Mouse (Mus musculus) midbrain, embryonic 14.5 days (tissue): ENCODE data around the gene Wdr89. TPM values are rescaled to one million over a fixed set of nuclear protein-coding genes. Genes with fewer than 3 reads are reported as not detected.

Experiments used
- ATAC-seq: fragments of 200-750 bp; cut with Nextera tagmentation; 2 replicates; pipeline ENCODE4 v1.8.0; 2017; ENCODE audit warnings: moderate number of reproducible peaks, moderate library complexity; ENCODE audit not compliant: low FRiP score, low TSS enrichment
- DNase-seq: peaks from one replicate; pipeline ENCODE4 v3.0.0-alpha.2; 2015
- H3K27ac ChIP-seq: fragments of 300-500 bp; sonication (generic); replicated peaks from 2 replicates; pipeline ENCODE4 v1.5.1; 2014; ENCODE audit warnings: mild to moderate bottlenecking, low read depth, low read length, moderate library complexity
- H3K27me3 ChIP-seq: fragments of 300-500 bp; sonication (generic); 2 replicates; pipeline ENCODE4 v1.6.1; 2014; ENCODE audit warnings: low read length, control low read depth, mixed read lengths; ENCODE audit not compliant: control insufficient read depth, insufficient read depth
- H3K36me3 ChIP-seq: fragments of 300-500 bp; sonication (generic); 2 replicates; pipeline ENCODE4 v1.6.1; 2014; ENCODE audit warnings: low read length, control low read depth; ENCODE audit not compliant: control insufficient read depth, insufficient read depth
- H3K4me1 ChIP-seq: fragments of 300-500 bp; sonication (generic); 2 replicates; pipeline ENCODE4 v1.6.1; 2014; ENCODE audit warnings: mild to moderate bottlenecking, antibody characterized with exemption, low read length, control low read depth; ENCODE audit not compliant: control insufficient read depth, insufficient read depth
- H3K4me2 ChIP-seq: fragments of 300-500 bp; sonication (generic); 2 replicates; pipeline ENCODE4 v1.6.1; 2014; ENCODE audit warnings: mild to moderate bottlenecking, low read length, moderate library complexity
- H3K4me3 ChIP-seq: fragments of 300-500 bp; sonication (generic); replicated peaks from 2 replicates; pipeline ENCODE4 v1.5.1; 2014; ENCODE audit warnings: low read depth, low read length
- H3K9ac ChIP-seq: fragments of 300-500 bp; sonication (generic); replicated peaks from 2 replicates; pipeline ENCODE4 v1.6.1; 2014; ENCODE audit warnings: mild to moderate bottlenecking, low read length, moderate library complexity
- H3K9me3 ChIP-seq: fragments of 300-500 bp; sonication (generic); 2 replicates; pipeline ENCODE4 v1.6.1; 2016; ENCODE audit warnings: low read length, control low read depth, mixed read lengths; ENCODE audit not compliant: control insufficient read depth
- WGBS: fragments of 180-500 bp; shearing (Covaris S2); extraction: QIAGEN DNeasy Blood & Tissue Kit; methylation state at CpG from one replicate; pipeline ENCODE4 v1.1.7; 2014; 5-methylcytosine and 5-hydroxymethylcytosine counted together
- polyA plus RNA-seq: library from polyadenylated mRNA; unstranded; fragments of >200 nt; fragmentation: Nextera tagmentation; extraction: Ambion mirVana; gene quantifications from 2 replicates; pipeline ENCODE4 v1.2.1, GENCODE M21; 2014

Gene Wdr89
- polyA plus RNA-seq, 1 experiment from 2014 or later = 6.2 TPM

DNA sequence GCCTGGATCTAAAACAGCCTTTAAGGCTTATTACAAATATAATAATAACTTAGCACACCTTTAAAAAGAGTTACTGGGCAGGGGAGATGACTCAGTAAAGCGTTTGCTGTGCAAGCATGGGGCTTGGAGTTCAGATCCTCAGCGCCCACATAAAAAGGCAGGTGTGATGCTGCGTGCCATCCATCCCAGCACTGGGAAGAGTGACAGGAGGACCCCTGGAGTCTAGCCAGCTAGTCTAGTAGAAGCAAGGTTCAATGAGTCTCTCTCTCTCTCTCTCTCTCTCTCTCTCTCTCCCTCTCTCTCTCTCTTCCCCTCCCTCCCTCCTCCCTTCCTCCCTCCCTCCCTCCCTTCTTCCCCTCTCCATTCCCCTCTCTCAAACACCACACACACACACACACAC is 53.8 kb downstream of the Wdr89 start:
- no peaks in the 10 kb centered on the region for H3K36me3 ChIP-seq
- no peaks in the 10 kb centered on the region for H3K27me3 ChIP-seq
- 50% methylated on average over 3 of the region's 3 CpGs for WGBS
- no peak overlapping the region for H3K4me3 ChIP-seq
- no peak overlapping the region for H3K4me2 ChIP-seq
- DNase-seq = no peak
- no peak overlapping the region for H3K27ac ChIP-seq
- H3K9me3 ChIP-seq = no peaks in the 10 kb centered on the region; the same call in 1 of the 2 replicates
- no peaks in the 10 kb centered on the region for H3K4me1 ChIP-seq
- no peak overlapping the region for H3K9ac ChIP-seq
- no peak for ATAC-seq

DNA sequence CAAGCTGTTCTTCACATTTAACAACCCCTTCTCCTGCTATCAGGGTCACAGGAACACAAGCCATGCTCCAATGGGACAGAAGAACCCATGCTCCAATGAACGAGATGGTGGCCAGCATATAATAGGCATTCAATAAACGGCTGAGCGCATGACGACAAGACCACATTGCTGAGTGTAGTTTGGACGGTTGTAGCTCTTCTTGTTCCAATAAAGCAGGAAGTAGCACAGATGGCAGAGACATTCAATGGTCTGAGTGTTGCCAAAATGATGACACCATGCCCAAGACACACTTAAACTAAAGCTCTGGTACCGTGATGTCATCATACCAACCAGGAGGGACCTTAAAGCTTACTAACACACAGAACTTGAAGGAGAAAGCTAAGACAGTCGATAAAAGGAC is 56.6 kb downstream of the Wdr89 start:
- H3K9ac ChIP-seq = no peak overlapping the region
- no peaks in the 10 kb centered on the region for H3K27me3 ChIP-seq
- 88% methylated on average over 7 of the region's 7 CpGs for WGBS
- no peak overlapping the region for H3K4me3 ChIP-seq
- no peaks in the 10 kb centered on the region; the same call in 1 of the 2 replicates for H3K9me3 ChIP-seq
- DNase-seq (no peak), ATAC-seq (no peak)
- H3K4me2 ChIP-seq = no peak overlapping the region
- no peaks in the 10 kb centered on the region for H3K4me1 ChIP-seq
- H3K36me3 ChIP-seq = no peaks in the 10 kb centered on the region
- no peak overlapping the region for H3K27ac ChIP-seq

DNA sequence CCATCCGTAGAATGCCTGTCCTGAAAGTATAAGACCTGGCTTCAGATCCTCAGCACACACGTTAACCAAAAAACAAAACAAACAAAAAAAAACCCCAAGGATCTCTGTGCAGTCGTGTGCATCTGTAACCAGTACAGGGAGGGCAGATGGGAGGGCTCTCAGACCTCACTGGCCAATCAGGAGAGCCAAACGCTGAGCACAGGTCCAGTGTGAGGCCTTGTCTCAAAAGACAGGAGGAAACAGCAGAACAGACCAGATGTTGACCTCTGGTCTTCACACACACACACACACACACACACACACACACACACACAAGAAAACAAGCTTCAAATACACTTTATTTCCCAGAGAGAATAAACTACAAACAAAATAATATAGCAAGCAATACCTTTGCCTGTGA is 69.8 kb downstream of the Wdr89 start:
- peaks cover 2% of the 10 kb centered on the region for H3K4me1 ChIP-seq
- no peak overlapping the region for H3K4me3 ChIP-seq
- H3K27me3 ChIP-seq = no peaks in the 10 kb centered on the region
- no peak overlapping the region for H3K4me2 ChIP-seq
- no peak overlapping the region for H3K27ac ChIP-seq
- DNase-seq (peak; percentile 28), ATAC-seq (no peak)
- no peaks in the 10 kb centered on the region for H3K36me3 ChIP-seq
- 15% methylated on average over 4 of the region's 4 CpGs for WGBS
- no peaks in the 10 kb centered on the region for H3K9me3 ChIP-seq
- 0 out of 2 replicates have a peak overlapping the region, but pooled peaks have one; percentile 9 for H3K9ac ChIP-seq

DNA sequence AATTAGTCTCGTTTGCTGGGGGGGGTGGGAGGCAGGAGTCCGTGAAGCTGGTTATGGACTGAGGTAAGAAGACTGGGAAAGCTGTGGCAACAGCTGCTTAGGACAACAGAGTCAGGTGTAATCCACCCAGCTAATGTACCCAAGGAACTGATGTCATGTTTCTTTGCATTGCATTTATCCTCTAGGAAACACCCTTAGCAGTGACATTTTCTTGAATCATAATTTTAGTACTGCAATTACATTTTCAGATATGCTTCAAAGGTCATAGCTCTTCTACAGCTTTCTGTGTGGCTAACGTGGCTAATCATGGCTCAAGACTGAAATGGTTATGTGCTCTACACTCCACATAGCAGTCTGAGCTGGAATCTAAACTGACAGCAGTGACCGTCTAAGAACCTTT is 70.3 kb downstream of the Wdr89 start:
- WGBS = 67% methylated on average over 4 of the region's 4 CpGs
- Histone ChIP-seq H3K4me2 (no peak overlapping the region), H3K9ac (0 out of 2 replicates have a peak overlapping the region, but pooled peaks have one; percentile 9), H3K27ac (no peak overlapping the region), H3K4me1 (peaks cover 7% of the 10 kb centered on the region), H3K27me3 (no peaks in the 10 kb centered on the region), H3K36me3 (no peaks in the 10 kb centered on the region), H3K9me3 (no peaks in the 10 kb centered on the region), H3K4me3 (no peak overlapping the region)
- DNase-seq (no peak), ATAC-seq (no peak)

DNA sequence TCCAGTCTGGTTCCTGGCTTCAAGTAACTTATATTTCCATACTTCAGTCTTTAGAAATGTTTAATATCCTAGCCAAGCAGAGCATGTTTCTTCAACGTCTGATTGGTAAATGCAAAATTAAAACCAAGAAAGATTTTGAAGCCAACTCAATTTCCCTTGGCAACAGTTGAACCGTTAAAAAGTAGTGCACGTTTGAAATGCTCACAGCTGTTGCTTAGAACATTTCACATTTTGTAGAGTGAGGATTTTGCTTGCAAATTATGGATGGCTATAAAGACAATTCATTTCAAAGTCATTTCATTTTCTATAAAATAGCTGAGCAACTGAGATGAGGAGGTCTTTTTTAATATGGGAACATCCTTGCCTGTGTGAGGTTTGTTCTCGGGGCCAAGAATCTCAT is 71.6 kb downstream of the Wdr89 start:
- Histone ChIP-seq H3K4me1 (peaks cover 12% of the 10 kb centered on the region), H3K9me3 (no peaks in the 10 kb centered on the region), H3K4me3 (no peak overlapping the region), H3K27ac (no peak overlapping the region), H3K4me2 (no peak overlapping the region), H3K27me3 (no peaks in the 10 kb centered on the region), H3K9ac (no peak overlapping the region), H3K36me3 (peaks cover 5% of the 10 kb centered on the region)
- DNase-seq = no peak
- 89% methylated on average over 4 of the region's 4 CpGs for WGBS
- ATAC-seq = no peak

DNA sequence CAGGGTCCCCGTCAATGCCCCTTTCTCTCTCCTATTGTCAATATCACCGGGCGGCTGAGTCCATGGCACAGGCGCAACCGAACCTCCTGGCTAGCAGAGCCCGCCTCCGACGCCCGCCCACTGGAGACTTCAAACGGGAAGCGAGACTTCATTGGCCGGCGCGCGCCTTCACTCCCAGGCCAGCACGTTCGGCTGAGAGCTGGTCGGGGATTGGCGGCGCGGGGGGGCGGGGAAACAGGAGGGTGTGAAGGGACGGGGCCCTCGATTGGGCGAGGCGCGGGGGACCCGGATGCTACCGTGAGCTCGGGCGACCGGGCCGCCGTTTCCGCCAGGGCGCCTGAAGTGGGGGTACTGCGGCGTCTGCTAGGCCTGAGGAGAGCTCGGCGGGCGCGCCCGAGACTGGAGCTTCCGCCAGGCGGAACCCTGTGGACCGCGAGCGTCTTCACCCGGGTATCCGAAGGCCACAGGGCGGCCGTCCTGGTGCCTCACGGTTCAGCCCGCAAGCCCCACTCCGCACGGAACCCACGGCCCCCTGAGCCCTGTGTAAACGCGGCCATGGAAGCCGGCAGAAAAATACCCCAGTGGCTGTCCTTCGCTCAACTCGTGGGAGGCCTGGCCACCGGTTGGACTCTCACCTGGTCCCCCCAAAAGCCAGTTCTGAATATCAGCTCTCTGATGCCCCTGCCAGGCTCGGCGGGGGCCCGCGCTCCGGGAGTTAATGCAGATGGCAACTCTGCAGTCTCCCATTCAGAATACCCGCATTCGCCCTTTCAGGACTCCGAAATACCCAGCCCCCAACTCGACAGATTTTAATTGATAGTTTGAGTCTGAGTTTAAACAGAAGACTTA is 73.0 kb downstream of the Wdr89 start, which contains the start of gene Ppp2r5e:
Gene Ppp2r5e (minus strand): TSS at position 92 of the 849 bp plus-strand sequence.
- Histone ChIP-seq H3K4me2 (peak within 1 kb of the TSS; percentile 91), H3K27ac (peak within 1 kb of the TSS; percentile 98), H3K4me3 (peak within 1 kb of the TSS; percentile 99), H3K9me3 (no peaks in the 10 kb centered on the region), H3K9ac (peak within 1 kb of the TSS; percentile 96), H3K27me3 (no peaks in the 10 kb centered on the region), H3K4me1 (peaks cover 12% of the 10 kb centered on the region), H3K36me3 (peaks cover 11% of the 10 kb centered on the region)
- WGBS = under 1% methylated on average over 72 of the region's 72 CpGs
- ATAC-seq (peak; percentile 99), DNase-seq (peak; percentile 99)

DNA sequence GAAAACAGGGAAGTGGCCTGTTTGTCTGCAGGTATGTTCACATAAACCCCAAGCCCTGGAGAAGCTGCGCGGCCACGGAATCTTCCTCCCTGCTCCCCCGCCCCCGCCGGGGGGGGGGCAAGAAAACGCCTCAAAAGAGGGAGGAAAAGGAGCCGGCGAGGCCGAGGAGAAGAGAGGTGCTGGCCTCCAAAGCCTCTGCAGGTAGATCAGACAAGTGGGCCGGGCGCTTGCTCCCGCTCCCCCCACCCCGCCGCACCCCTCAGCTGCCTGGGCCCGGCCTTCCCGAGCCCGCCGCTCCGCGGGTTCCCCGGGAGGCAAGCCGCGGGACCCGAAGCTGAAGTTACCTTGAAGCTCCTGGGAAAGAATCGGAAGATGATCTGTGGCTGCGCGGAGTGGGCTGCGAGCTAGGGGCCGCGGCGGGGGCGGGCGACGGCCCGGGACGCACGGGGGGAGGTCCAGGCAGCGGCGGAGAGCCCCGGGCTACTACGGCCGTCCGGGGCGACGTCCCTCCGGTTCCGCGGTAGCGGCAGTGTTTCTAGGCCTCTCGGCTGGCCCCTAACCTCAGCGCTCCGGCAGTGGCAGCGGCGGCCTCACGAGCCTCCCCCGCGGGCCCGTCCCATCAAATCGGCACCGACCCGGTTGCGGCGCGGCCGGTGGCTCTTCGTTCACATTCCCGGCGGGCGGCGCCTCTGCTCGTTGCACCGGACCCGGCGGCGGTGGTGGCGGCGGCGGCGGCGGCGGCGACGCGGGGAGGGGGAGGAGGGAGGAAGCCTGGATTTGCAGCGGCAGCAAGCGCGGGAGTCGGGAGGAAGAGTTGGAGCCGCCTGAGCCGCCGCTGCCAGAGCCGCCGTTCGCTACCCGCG is 73.8 kb downstream of the Wdr89 start:
- peaks cover 16% of the 10 kb centered on the region for H3K36me3 ChIP-seq
- H3K27ac ChIP-seq = peak overlapping the region; percentile 98
- H3K4me2 ChIP-seq = peak overlapping the region; percentile 91
- peak overlapping the region; percentile 96 for H3K9ac ChIP-seq
- under 1% methylated on average over 83 of the region's 97 CpGs for WGBS
- peak overlapping the region; percentile 99 for H3K4me3 ChIP-seq
- no peaks in the 10 kb centered on the region for H3K9me3 ChIP-seq
- no peaks in the 10 kb centered on the region for H3K27me3 ChIP-seq
- ATAC-seq (peak; percentile 22), DNase-seq (peak; percentile 64)
- peaks cover 12% of the 10 kb centered on the region for H3K4me1 ChIP-seq

DNA sequence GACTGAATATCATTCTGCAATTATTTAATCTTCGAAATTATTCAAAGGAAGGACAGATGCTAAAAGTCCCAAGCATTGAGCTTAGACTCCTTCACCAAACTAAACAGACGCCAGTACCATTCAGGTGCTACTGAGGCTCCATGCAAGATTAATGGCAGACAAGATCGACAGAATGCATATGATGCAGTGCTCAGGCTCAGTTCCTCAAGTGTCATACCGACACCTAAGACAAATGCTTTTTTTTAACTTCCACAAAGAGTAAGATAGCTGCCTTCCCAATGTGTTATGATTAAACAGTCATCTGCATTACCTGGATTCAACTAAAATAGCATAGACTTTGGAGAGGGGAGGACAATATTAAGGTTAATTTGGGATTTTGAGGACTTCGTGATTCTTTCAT is 74.9 kb downstream of the Wdr89 start:
- H3K27ac ChIP-seq = no peak overlapping the region
- H3K9ac ChIP-seq = peak overlapping the region; percentile 96; the same call in 1 of the 2 replicates
- no peak for DNase-seq
- H3K36me3 ChIP-seq = peaks cover 27% of the 10 kb centered on the region
- no peaks in the 10 kb centered on the region for H3K27me3 ChIP-seq
- H3K9me3 ChIP-seq = no peaks in the 10 kb centered on the region
- peak overlapping the region; percentile 99 for H3K4me3 ChIP-seq
- H3K4me1 ChIP-seq = peaks cover 12% of the 10 kb centered on the region
- no peak for ATAC-seq
- peak overlapping the region; percentile 91 for H3K4me2 ChIP-seq
- 49% methylated on average over 5 of the region's 5 CpGs for WGBS
